Mouse (Mus musculus) MEL (cell line): ENCODE results near the gene Specc1l.

Experiments used
- CHD1 ChIP-seq: IDR thresholded peaks from 2 replicates; pipeline ENCODE4 v1.6.1; 2012; ENCODE audit warnings: low read depth, mild to moderate bottlenecking, inconsistent platforms, low read length, improper control_type of control experiment
- CTCF ChIP-seq, 3 experiments: IDR thresholded peaks in 2 of 3; conservative IDR thresholded peaks in 1 of 3; 2 replicates each; pipeline ENCODE4 v1.5.1; 2011 to 2012; ENCODE audit warnings: low read length in 3 of 3, low read depth in 2 of 3, mild to moderate bottlenecking in 2 of 3, improper control_type of control experiment in 1 of 3, inconsistent platforms in 1 of 3, mixed read lengths in 1 of 3, moderate library complexity in 1 of 3; ENCODE audit not compliant: control insufficient read depth in 1 of 3, insufficient read depth in 1 of 3, poor library complexity in 1 of 3, severe bottlenecking in 1 of 3
- E2F4 ChIP-seq: IDR thresholded peaks from 2 replicates; pipeline ENCODE4 v1.6.1; 2011; ENCODE audit warnings: low read depth, low read length, improper control_type of control experiment, borderline replicate concordance
- MAX ChIP-seq: IDR thresholded peaks from 2 replicates; pipeline ENCODE4 v1.6.1; 2011; ENCODE audit warnings: low read length, improper control_type of control experiment
- POLR2A ChIP-seq, 2 experiments: IDR thresholded peaks; 2 replicates each; pipeline ENCODE4 v1.6.1; 2011 to 2012; ENCODE audit warnings: low read length in 2 of 2, mild to moderate bottlenecking in 2 of 2, control low read depth in 1 of 2, improper control_type of control experiment in 1 of 2, low read depth in 1 of 2, moderate library complexity in 1 of 2; ENCODE audit not compliant: control insufficient read depth in 1 of 2, insufficient read depth in 1 of 2, poor library complexity in 1 of 2
- ZC3H11A ChIP-seq: IDR thresholded peaks from 2 replicates; pipeline ENCODE4 v1.6.1; 2012; ENCODE audit warnings: low read depth, mild to moderate bottlenecking, inconsistent platforms, low read length, improper control_type of control experiment

DNA sequence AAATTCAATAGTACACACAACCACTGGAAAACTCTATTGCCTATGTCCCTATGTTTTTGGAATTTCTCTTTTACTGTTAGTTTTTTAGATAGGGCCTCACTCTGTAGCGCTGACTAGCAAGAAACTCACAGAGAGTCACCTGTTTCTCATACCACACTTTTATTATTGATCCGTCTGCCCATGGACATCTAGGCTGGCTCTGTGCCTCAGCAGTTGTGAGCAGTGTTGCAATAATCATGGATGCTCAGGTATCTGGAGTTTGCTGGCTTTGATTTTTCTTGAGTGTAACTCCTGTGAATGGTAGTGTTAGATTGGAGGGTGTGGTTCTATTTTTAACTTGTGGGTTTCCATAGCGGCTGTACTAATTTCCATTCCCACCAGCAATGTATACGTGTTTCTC, 143.5 kb downstream of the Specc1l start:
- TF ChIP-seq CTCF (IDR thresholded peaks at IDR 0.05 in 2 of 3, conservative IDR thresholded peaks at IDR 0.05 in 1 of 3; ENCODE audit: control insufficient read depth in 1 of 3, insufficient read depth in 1 of 3, low read depth in 2 of 3, low read length in 3 of 3, poor library complexity in 1 of 3, severe bottlenecking in 1 of 3) (no peak), MAX (no peak), POLR2A (IDR thresholded peaks at IDR 0.05; ENCODE audit: control insufficient read depth in 1 of 2, insufficient read depth in 1 of 2, low read depth in 1 of 2, low read length in 2 of 2, poor library complexity in 1 of 2) (no peak), E2F4 (no peak), CHD1 (no peak), ZC3H11A (no peak)
